Mouse (Mus musculus) neural tube, embryonic 12.5 days (tissue): Measurements from ENCODE around the gene Tex22. TPM values are rescaled to one million over a fixed set of nuclear protein-coding genes. Genes with fewer than 3 reads are reported as not detected.

Experiments
- ATAC-seq: fragments of 200-750 bp; cut with Nextera tagmentation; 2 replicates; pipeline ENCODE4 v1.8.0; 2017; ENCODE audit warnings: low read depth, mild to moderate bottlenecking, moderate TSS enrichment, moderate library complexity; ENCODE audit not compliant: low FRiP score
- H3K27ac ChIP-seq: fragments of 300-500 bp; sonication (generic); 2 replicates; pipeline ENCODE4 v1.5.1; 2016
- H3K27me3 ChIP-seq: fragments of 300-500 bp; sonication (generic); replicated peaks from 2 replicates; pipeline ENCODE4 v1.6.1; 2016; ENCODE audit warnings: mild to moderate bottlenecking
- H3K36me3 ChIP-seq: fragments of 300-500 bp; sonication (generic); 2 replicates; pipeline ENCODE4 v1.6.1; 2016; ENCODE audit warnings: mild to moderate bottlenecking
- H3K4me1 ChIP-seq: fragments of 300-500 bp; sonication (generic); 2 replicates; pipeline ENCODE4 v1.6.1; 2016
- H3K4me2 ChIP-seq: fragments of 300-500 bp; sonication (generic); replicated peaks from 2 replicates; pipeline ENCODE4 v1.6.1; 2016; ENCODE audit warnings: mild to moderate bottlenecking
- H3K4me3 ChIP-seq: fragments of 300-500 bp; sonication (generic); 2 replicates; pipeline ENCODE4 v1.5.1; 2016
- H3K9ac ChIP-seq: fragments of 300-500 bp; sonication (generic); 2 replicates; pipeline ENCODE4 v1.6.1; 2016; ENCODE audit warnings: mild to moderate bottlenecking
- H3K9me3 ChIP-seq: fragments of 300-500 bp; sonication (generic); 2 replicates; pipeline ENCODE4 v1.6.1; 2016; ENCODE audit warnings: mild to moderate bottlenecking
- WGBS: fragments of 180-500 bp; shearing (Covaris S2); methylation state at CpG from one replicate; pipeline ENCODE4 v1.1.7; 2016; 5-methylcytosine and 5-hydroxymethylcytosine counted together
- polyA plus RNA-seq: library from polyadenylated mRNA; unstranded; fragments of >200 nt; fragmentation: Nextera tagmentation; extraction: Ambion mirVana; gene quantifications from 2 replicates; pipeline ENCODE4 v1.2.1, GENCODE M21; 2016

Tex22 gene
- polyA plus RNA-seq, 1 experiment from 2014 or later = not detected

- Histone ChIP-seq H3K4me2 (peak within 1 kb of the TSS; percentile 96), H3K9ac (peak within 1 kb of the TSS; percentile 97), H3K9me3 (no peaks in the 10 kb centered on the region), H3K27me3 (no peaks in the 10 kb centered on the region), H3K36me3 (no peaks in the 10 kb centered on the region), H3K27ac (peak within 1 kb of the TSS; percentile 37; the same call in 1 of the 2 replicates), H3K4me1 (peaks cover 36% of the 10 kb centered on the region), H3K4me3 (peak within 1 kb of the TSS; percentile 98)
- ATAC-seq = peak; percentile 63
- WGBS = 2% methylated on average over 17 of the region's 53 CpGs
Measured at GRCm38 (mm10) chr12:113097749-113098281, 23.5 kb downstream of the Tex22 start, which contains the start of gene Mta1. Gene Mta1 (plus strand): TSS chr12:113098278.

DNA sequence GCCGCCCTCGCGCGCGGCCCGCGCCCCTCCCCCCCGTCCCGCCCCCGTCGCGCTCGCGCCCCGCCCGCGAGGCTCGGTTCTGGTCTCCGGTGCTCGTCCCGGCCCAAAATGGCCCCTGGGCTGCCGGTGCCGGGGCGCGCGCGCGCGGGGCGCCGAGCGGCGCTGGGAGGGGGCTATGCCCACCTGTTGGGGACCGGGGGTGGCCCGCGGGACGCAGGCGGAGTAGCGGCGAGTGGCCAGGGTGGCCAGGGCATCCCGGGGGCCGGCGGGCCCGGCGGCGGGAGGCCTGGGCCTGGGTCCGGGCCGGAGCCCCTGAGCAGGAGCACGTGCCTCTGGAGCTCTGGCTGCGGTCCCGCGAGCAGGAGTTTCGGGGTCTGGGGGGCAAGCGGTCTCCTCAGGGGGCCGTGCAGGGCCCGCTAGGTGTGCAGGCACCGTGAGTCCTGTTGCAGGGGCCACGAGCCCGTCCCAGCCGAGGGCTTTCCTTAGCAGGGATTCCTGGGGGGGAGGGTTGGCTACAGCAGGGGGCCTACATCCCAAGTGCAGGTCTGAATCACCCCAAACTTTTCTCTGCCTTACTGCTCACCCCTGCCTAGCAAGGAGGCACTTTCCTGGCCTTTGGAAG, 24.3 kb downstream of the Tex22 start:
- H3K4me1 ChIP-seq = peaks cover 36% of the 10 kb centered on the region

GRCm38 (mm10) chr12:113099470-113100237, 25.4 kb downstream of the Tex22 start:
- Histone ChIP-seq H3K27ac (no peak overlapping the region), H3K4me3 (peak overlapping the region; percentile 98), H3K9me3 (no peaks in the 10 kb centered on the region), H3K27me3 (no peaks in the 10 kb centered on the region), H3K36me3 (no peaks in the 10 kb centered on the region), H3K9ac (peak overlapping the region; percentile 97), H3K4me2 (peak overlapping the region; percentile 96), H3K4me1 (peaks cover 36% of the 10 kb centered on the region)
- WGBS = 37% methylated on average over 6 of the region's 6 CpGs
- no peak for ATAC-seq

More for the DNA sequence above, 24.3 kb downstream of the Tex22 start:
- Histone ChIP-seq H3K9me3 (no peaks in the 10 kb centered on the region), H3K4me2 (peak overlapping the region; percentile 96), H3K27ac (peak overlapping the region; percentile 37; the same call in 1 of the 2 replicates), H3K27me3 (no peaks in the 10 kb centered on the region), H3K4me3 (peak overlapping the region; percentile 98), H3K9ac (peak overlapping the region; percentile 97), H3K36me3 (no peaks in the 10 kb centered on the region)
- under 1% methylated on average over 45 of the region's 60 CpGs for WGBS
- ATAC-seq = peak; percentile 19

DNA sequence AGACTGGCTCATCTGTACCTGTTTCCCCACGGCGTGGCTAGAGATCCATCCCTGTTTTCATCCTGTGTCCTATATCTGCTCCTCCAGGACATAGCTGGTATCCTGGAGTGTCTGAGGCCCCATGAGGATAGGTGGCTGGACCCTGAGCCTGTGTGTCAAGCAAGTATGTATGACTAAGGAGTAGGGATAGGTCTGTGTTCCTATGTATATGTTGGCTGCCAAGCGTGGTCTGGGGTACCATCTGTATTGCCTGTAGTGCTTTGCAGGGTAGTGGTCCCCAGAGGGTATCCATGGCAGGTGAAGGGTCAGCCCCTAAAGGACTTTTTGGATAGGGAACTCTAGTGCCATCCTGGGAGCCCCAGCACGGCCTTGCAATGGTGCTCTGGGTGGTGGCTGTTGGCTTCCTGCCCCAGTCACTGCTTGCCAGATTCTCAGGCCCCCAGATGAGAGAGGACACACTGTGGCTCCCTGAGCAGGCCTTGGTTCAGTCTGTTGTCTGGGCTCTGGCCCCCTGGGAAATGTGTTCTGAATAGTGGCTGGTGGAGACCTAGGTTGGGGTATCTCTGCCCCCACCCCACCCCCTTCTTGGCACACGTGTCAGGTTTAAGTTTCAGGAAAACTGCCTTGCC, 26.3 kb downstream of the Tex22 start:
- peaks cover 36% of the 10 kb centered on the region for H3K4me1 ChIP-seq
- ATAC-seq = no peak
- peak overlapping the region; percentile 96 for H3K4me2 ChIP-seq
- H3K9me3 ChIP-seq = no peaks in the 10 kb centered on the region
- no peak overlapping the region for H3K4me3 ChIP-seq
- no peaks in the 10 kb centered on the region for H3K27me3 ChIP-seq
- H3K27ac ChIP-seq = no peak overlapping the region
- H3K9ac ChIP-seq = peak overlapping the region; percentile 38; the same call in 1 of the 2 replicates
- no peaks in the 10 kb centered on the region for H3K36me3 ChIP-seq
- WGBS = 86% methylated on average over 5 of the region's 5 CpGs

DNA sequence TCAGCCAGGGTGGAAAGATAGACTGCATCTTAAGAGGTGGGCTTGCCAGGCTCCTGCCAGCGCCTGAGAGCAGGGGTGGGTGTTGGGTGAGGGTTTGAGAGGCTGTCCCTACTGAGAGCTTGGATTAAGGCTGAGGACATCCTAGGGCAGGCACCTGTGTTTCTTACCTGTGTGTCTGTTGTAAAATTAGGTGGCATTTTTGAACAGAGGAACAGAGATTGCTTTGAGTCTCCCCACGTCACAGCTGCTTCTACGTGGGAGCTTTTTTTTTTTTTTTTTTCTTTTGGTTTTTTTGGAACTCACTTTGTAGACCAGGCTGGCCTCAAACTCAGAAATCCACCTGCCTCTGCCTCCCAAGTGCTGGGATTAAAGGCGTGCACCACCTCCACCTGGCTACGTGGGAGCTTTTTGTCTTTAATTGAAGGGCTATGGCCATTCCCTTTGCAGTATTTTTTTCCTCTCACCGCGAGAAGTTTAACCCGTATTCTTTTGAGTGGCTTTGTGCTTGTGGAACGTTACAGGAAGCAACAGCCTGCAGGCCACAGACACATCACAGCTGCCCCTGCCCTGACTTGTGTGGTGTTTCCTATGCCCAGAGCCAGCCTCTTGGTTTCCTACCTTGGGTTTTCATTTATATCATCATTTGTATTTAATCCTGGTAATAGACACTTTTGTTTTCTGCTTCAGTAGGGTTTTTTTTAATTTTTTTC, 27.1 kb downstream of the Tex22 start:
- Histone ChIP-seq H3K27ac (no peak overlapping the region), H3K9me3 (no peaks in the 10 kb centered on the region), H3K9ac (no peak overlapping the region), H3K4me2 (peak overlapping the region; percentile 96; the same call in 1 of the 2 replicates), H3K27me3 (no peaks in the 10 kb centered on the region), H3K4me3 (no peak overlapping the region), H3K4me1 (peaks cover 36% of the 10 kb centered on the region), H3K36me3 (no peaks in the 10 kb centered on the region)
- no peak for ATAC-seq
- 87% methylated on average over 9 of the region's 9 CpGs for WGBS

- peaks cover 29% of the 10 kb centered on the region for H3K4me1 ChIP-seq
- H3K9me3 ChIP-seq = no peaks in the 10 kb centered on the region
- ATAC-seq = no peak
Measured at GRCm38 (mm10) chr12:113102461-113102860, 28.2 kb downstream of the Tex22 start.

GRCm38 (mm10) chr12:113103846-113104451, 29.6 kb downstream of the Tex22 start:
- no peaks in the 10 kb centered on the region for H3K36me3 ChIP-seq
- H3K4me2 ChIP-seq = no peak overlapping the region
- no peak for ATAC-seq
- H3K9ac ChIP-seq = no peak overlapping the region
- 87% methylated on average over 8 of the region's 8 CpGs for WGBS
- no peaks in the 10 kb centered on the region for H3K9me3 ChIP-seq
- H3K27ac ChIP-seq = no peak overlapping the region
- peaks cover 23% of the 10 kb centered on the region for H3K4me1 ChIP-seq
- no peak overlapping the region for H3K4me3 ChIP-seq
- no peaks in the 10 kb centered on the region for H3K27me3 ChIP-seq

More at GRCm38 (mm10) chr12:113102461-113102860, 28.2 kb downstream of the Tex22 start:
- H3K9ac ChIP-seq = no peak overlapping the region
- H3K4me2 ChIP-seq = no peak overlapping the region
- no peak overlapping the region for H3K4me3 ChIP-seq
- no peaks in the 10 kb centered on the region for H3K36me3 ChIP-seq
- WGBS = 66% methylated on average over 6 of the region's 6 CpGs
- H3K27me3 ChIP-seq = no peaks in the 10 kb centered on the region
- H3K27ac ChIP-seq = no peak overlapping the region

DNA sequence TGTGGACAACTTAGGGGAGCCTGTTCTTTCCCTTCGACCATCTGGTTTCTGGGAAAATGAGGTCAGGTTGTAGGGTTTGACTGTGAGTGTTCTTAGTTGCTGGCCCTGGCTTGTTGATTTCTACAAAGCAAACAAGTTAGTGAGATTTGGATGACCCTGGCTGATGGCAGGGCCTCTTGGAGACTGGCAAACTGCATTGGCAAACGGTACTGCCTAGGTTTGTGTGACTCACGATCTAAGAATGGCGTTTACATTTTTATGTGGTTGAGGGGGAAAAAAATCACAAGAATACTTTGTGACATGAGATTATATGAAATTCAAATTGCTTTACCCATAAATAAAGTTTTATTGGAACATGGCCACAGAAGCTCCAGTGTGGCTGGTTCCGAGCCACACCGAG, 32.1 kb downstream of the Tex22 start:
- no peak overlapping the region for H3K4me3 ChIP-seq
- peaks cover 5% of the 10 kb centered on the region; the same call in 1 of the 2 replicates for H3K4me1 ChIP-seq
- ATAC-seq = no peak
- no peak overlapping the region for H3K9ac ChIP-seq
- H3K36me3 ChIP-seq = no peaks in the 10 kb centered on the region
- no peaks in the 10 kb centered on the region for H3K9me3 ChIP-seq
- WGBS = 94% methylated on average over 6 of the region's 6 CpGs
- H3K4me2 ChIP-seq = no peak overlapping the region
- H3K27me3 ChIP-seq = no peaks in the 10 kb centered on the region
- no peak overlapping the region for H3K27ac ChIP-seq

DNA sequence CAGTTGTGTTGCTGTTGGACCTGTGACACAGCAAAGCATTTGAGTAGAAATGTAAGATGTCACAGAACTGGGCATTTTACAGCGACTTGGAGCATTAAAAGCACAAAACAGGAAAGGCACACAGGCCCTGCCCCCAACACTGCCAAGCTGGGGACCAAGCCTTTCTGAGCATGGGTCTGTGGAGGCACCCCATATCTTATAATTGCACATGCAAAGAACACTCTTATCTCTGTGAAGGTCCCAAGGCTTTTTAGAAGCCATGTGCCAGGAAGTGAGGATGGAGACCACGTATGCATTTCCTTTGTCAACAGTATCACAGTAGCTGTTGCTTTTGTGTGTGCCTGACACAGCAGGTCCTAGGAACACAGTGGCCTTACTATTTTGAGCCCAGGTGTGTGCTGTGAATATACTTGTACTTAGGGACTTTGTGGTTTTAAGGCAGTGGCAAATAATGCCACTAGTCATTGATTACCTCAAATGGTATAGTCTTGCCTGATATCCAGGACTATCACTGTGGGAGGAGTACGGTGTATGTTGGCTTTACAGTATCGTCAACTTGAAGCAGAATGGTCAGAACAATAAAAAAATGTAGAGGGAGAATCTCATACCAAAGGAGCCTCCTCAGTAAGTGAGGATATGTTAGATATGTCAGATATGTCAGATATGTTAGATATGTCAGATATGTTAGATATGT, 33.3 kb downstream of the Tex22 start:
- Histone ChIP-seq H3K27ac (no peak overlapping the region), H3K9ac (no peak overlapping the region), H3K4me1 (peaks cover 5% of the 10 kb centered on the region; the same call in 1 of the 2 replicates), H3K9me3 (no peaks in the 10 kb centered on the region), H3K36me3 (peaks cover 3% of the 10 kb centered on the region; the same call in 1 of the 2 replicates), H3K4me3 (no peak overlapping the region), H3K27me3 (no peaks in the 10 kb centered on the region), H3K4me2 (no peak overlapping the region)
- WGBS = 88% methylated on average over 4 of the region's 4 CpGs
- no peak for ATAC-seq

DNA sequence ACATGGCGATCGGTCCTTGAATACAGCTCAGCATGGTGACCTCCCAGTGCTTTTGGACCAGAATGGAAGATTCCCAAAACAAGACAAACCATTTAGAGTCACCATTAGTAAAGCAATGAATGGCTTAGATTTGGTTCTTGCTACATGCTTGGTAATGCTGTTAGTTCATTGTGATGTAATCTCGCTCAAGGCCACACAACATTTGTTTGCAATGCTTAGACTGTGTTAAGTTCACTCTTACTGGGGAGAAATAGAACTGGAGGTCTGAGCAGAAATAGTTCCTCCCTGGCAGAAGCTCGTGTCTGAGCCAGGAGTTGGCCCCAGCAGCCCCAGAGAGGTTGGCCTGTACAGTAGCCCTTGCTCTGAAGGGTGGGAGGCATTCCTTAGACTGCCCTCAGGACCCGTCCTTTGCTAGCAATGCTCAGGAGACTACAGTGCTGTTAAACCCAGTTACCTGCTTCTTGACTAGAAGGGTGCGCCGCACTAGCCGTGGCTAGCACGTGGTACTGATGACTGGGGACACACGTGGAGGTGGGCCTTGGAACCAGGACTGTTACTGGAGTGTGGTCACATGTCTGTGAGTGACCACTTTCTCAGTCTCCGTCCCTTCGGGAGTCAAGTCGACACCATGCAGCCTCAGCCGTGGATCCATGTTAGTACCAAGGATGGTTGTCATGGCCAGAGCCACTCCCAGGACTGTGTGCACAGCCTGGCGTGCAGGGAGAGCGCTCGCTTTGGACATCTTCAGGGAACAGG, 34.4 kb downstream of the Tex22 start:
- H3K4me1 ChIP-seq = peaks cover 5% of the 10 kb centered on the region; the same call in 1 of the 2 replicates

More for the DNA sequence above, 34.4 kb downstream of the Tex22 start:
- Histone ChIP-seq H3K4me3 (no peak overlapping the region), H3K9ac (no peak overlapping the region), H3K36me3 (peaks cover 12% of the 10 kb centered on the region; the same call in 1 of the 2 replicates), H3K27me3 (no peaks in the 10 kb centered on the region), H3K9me3 (no peaks in the 10 kb centered on the region), H3K27ac (no peak overlapping the region), H3K4me2 (no peak overlapping the region)
- 89% methylated on average over 17 of the region's 17 CpGs for WGBS
- no peak for ATAC-seq
